Mouse (Mus musculus) ZHBTc4 (cell line): ENCODE results near the gene She.

Experiments used
- DNase-seq: peaks from one replicate; pipeline ENCODE4 v3.0.0-alpha.2; 2011; ENCODE audit warnings: low read depth, low spot score

She gene

DNA sequence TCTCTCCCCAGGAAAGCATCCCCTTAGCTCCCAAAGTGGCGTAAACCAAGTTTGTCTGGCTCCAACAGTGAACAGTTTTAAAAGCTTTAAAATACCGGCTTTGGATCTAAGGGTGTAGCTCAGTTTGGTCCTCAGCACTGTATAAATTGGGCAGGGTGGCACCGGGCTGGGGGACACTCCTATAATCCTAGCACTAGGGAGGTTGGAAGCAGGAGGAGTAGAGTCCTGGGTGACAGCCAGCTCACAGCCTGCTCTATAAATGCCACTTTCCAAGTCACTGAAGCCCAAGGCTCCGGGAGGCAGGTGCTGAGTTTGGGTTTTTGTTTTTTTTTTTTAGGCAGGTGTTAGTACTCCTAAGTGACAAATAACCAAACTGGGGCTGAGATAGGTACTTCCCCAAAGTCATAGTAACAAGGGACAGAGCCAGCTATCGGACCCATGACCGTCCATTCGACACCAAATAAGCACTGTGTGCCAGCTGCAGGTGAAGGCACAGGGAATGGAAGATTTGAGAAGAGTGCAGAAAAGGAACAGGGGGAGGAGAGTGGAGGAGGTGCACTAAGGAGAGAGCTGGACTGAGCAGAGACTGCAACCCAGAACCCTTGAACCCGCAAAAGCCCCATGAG, 51.5 kb downstream of the She start:
- DNase-seq: no peak

- peak; percentile 53 for DNase-seq
These were observed 52.4 kb downstream of the She start for GRCm38 (mm10) chr3:89883582-89884041.

DNA sequence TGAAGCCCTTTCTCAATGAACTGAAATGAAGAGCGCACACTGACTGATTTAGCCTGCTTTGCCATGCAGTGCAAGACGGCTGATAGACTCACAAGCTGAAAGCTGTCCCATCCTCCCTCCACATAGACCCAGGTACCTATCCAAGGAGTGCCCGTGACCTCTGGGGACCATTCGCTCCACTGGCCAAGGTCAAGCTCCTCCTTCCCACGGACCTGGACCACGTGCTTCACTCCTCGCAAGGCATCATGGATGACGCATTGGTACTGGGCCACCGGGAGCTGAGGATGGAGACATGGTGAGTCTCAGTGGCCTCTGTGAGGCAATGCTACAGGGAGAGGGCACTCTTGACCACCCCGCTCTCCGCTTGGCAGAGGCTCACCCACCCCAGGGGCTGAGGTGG, 54.6 kb downstream of the She start:
- DNase-seq: peak; percentile 72

DNA sequence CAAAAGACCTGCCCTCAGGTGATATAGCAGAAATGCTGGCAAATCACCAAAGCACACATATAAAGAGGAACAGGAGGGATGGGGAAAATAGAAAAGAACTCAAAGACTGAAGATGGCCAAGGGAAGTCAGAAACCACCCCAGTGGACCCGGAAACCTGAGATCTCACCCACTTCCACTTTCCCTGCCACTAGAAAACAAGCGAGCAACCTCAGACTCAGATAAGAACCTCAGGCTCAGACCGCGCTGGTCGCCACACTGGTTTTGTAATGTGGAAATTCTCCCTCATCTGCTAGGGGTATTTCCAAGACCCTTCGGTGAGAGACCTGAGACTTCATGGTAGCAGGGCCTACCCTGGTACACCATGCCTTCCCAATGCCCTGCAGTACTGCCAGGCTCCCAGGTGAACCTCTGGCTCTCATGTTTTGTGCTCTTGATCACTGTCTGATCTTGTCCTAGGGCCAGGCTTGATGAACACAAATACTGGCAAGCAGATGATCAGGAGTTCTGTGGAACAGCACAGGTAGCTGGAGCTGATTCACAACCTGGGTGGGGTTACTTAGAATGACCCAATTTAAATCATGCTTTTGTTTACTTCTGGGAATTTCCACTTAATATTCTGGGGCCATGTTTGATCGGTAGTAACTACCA, 56.5 kb downstream of the She start:
- DNase-seq: no peak

GRCm38 (mm10) chr3:89889841-89890430, 58.8 kb downstream of the She start:
- DNase-seq: no peak

- no peak for DNase-seq
These were observed 60.5 kb downstream of the She start for GRCm38 (mm10) chr3:89891696-89892095.

DNA sequence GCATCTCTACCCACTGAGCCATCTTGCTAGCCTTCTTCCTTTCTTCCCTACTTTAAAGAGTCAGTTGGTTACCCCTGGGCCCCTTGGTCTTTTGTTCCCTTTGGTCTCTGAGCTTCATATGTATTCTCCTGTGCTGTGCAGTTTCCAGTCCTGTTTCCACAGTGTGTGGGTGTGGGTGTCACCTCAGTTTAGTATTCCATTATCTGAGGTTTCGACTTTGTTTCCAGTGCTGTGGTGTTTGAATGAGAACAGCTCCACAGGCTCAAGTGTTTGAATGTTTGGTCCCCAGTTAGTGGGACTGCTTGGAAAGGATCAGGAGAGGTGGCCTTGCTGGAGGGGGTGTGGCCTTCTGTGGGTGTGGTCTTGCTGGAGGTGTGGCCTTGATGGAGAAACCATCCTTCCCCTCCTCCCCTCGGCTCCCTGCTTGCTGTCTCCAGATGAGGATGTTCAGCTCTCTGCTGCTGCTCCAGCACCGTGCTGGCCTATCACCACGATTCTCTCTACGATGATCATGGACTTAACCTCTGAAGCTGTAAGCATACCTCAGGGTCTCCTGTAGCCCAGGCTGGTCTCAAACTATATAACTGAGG, 61.4 kb downstream of the She start:
- peak; percentile 88 for DNase-seq

GRCm38 (mm10) chr3:89896571-89896970, 65.4 kb downstream of the She start:
- peak; percentile 70 for DNase-seq

- DNase-seq: peak; percentile 68
These were observed 66.1 kb downstream of the She start for GRCm38 (mm10) chr3:89897204-89897796.

GRCm38 (mm10) chr3:89898011-89898410, 66.8 kb downstream of the She start:
- DNase-seq: no peak

GRCm38 (mm10) chr3:89898870-89899510, 67.8 kb downstream of the She start:
- no peak for DNase-seq

GRCm38 (mm10) chr3:89899511-89899908, 68.3 kb downstream of the She start:
- no peak for DNase-seq

- no peak for DNase-seq
These were observed 76.7 kb downstream of the She start for GRCm38 (mm10) chr3:89907846-89908245.
